Mouse (Mus musculus): Measurements from ENCODE around the gene Adat3.

The Adat3 gene

DNA sequence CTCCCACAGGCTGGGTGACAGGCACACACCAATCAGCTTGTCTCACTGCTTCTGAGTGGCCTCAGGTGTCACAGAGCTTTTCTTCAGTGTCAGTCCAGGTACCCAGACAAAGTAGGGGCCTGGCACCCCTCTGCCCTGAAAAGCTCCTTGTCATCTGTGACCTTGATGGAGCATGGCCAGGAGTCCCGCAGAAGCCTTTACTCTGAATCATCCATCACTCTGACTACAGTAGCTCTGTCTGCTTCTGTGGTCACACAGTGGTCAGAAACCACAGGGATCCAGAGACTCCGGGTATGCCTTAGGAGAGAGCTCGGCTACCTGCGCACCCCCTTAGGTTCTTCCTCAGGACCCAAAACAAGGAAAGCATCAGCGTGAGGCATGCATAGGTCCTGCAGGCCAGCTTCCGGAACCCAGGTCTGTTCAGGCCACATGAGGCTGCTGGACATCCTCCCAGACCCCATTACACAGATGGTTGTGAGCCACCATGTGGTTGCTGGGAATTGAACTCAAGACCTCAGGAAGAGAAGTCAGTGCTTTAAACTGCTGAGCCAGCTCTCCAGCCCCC lies 50.6 kb downstream of the Adat3 start:
- DNase-seq (ENCODE audit: low read depth, low spot score), result no peak

DNA sequence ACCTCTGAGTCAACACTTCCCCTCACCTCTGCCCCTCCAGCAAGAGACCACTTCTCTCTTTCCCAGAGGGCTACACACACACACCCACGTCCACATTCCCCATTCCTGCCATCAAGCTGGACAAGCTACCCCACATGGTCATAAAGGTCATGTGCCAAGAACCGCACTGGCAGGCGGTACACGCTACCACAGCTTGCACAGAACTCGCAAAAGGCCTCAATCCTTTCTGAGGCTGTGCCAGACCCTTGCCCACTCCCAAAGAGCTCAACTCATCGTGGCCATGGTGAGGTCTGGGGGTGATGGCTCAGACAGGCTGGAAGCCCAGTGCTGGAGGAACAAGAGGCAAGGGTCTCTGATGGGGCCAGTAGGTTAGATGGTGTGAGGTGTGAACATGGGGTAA lies 52.2 kb downstream of the Adat3 start:
- no peak for DNase-seq (ENCODE audit: low read depth, low spot score)

DNA sequence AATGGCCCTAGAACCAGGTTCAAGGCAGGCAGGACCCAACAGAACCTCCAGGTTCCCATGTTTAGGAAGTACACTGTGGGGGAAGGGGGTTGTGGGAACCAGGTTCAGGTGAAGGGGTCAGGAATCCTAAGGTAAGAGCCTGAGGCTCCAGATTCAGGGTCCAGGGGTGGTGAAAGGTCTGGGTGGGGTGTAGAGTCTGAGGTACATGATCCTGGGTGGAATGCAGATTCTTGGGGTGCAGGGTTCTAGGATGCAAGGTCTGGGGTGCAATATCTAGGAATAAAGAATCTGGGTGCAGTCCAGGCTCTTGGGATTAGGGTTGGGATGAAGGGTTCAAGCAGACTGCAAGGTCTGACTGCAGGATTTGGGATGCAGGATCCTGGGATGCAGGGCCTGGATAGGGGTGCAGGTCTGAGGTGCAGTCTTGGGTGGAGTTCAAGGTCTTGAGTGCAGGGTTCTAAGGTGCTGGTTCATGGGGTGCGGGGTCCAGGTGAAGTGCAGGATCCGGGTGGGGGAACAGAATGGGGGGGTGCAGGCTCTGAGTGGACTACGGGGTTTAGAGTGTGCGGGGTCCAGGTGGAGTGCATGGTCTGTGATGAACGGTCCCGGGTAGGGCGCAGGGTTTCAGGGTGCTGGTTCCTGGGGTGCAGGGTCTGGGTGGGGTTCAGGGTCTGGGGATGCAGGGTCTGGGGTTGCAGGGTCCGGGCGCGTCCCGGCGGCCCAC lies 52.9 kb downstream of the Adat3 start:
- DNase-seq (ENCODE audit: low read depth, low spot score), result no peak

DNA sequence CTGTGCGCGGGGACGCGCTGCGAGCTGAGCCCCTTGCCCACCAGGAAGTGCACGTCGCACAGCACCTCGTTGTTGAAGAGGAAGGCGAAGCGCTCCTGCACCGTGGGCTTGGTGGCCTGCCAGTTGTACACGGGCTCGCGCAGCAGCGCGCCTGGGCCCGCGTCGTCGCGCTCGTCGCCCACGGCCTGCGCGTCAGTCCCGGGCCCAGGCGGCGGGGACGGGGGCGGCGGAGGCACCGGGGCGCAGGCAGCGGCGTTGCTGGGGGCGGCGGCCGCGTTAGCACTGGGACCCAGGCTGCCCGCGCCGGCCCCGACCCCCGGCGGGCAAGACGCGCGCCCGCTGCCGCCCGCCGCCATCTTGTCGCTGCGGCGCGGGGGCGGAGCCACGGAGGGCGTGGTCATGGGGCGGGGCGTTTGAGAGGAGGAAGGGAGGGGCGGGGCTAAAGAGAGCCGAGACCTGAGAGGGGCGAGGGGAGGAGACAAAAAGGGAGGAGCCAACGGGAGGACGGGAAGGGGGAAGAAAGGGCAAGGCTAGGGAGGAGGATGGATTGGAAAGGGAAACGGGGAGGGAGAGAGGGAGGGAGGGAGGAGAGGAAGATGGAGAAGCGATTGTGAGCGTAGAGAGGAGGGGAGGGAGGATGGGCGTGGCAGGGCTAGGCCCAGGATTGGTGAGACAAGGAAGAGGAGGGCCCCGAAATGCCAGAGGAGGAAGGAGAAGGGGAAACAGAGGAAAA lies 53.6 kb downstream of the Adat3 start:
- peak; percentile 99 for DNase-seq (ENCODE audit: low read depth, low spot score)

DNA sequence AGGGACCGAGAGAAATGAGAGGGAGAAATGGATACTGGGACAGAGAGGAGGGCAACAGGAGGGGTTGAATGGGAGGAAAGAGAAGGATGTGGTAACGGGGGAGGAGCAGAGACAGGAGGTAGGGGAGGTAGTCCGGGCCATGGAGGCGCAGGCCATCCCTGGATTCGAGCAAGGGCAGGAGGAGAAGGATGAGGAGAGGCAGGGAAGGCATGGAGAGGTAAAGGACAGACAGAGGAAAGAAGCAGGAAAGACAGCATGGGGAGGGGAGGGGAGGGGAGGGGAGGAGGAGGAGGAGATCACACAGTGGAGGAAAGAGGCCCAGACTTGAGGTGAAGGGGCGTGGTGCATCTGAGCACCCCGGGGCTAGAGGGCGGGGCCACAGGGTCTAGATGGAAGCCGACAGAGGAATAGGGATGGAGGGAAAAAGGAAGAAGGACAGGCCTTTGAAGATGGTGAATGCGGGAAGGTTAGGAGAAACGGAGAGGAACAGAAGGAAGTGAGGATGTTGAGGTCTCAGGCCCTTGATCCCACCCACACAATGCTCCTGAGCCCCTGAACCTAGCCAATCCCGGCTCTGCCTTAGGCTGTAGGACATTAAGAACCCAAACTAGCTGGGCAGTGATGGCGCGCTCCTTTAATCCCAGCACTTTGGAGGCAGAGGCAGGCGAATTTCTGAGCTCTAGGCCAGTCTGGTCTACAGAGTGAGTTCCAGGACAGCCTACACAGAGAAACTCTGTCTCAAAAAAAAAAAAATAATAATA lies 54.4 kb downstream of the Adat3 start, which contains the start of gene Btbd2:
Btbd2 (minus strand) TSS at position 209 of the 761 bp plus-strand sequence.
- no peak for DNase-seq (ENCODE audit: low read depth, low spot score)

Data from telencephalon, adult 2 months (tissue).